9 mouse cellular contexts compared by ENCODE assay signal in the genomic region with DNA sequence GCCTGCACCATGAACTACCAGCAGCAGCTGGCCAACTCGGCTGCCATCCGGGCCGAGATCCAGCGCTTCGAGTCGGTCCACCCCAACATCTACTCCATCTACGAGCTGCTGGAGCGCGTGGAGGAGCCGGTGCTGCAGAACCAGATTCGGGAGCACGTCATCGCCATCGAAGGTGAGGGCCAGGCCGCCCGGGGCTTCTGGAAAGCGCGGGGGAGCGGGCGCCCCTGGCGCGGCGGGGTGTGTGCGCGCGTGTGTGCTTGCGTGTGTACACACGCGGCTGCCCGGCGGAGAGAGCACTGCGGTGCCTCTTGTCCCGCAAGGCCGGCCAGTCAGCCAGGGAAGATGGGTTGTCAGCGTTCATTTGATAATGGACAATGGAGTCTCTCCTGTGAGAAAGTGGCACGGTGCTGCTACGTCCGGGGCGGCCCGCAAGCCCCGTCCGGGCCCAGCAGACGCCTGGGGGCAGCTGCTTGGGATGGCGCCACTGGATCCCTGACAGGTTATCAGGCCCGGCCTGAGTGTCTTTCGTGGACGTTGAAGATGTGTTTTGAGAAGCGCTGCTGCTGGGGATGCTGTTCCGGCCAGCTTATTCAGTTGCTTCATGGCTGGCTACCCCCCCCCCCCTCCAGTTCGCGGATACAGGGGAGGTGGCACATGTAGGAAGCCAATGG. TPM values are rescaled to one million over a fixed set of nuclear protein-coding genes. Genes with fewer than 3 reads are reported as not detected.
DNase-seq lines count a peak whose midpoint lies in the region; ATAC-seq and TF ChIP-seq lines count a peak whose summit lies in the region.
"Had no signal": no experiment of that assay in that cellular context is flagged by ENCODE, and none has a peak within 500 bp of the region (broad histone marks: within the 10 kb centered on the region; RNA-seq: fewer than 3 reads in every experiment).

No protein-coding gene starts in this region.

- H3K4me1 ChIP-seq in kidney, adult 2 months (ENCODE audit: control insufficient read depth, insufficient read depth, low read length): peaks cover 15% of the 10 kb centered on the region; the same call in 1 of the 2 replicates
- H3K4me1 ChIP-seq in forebrain, embryonic 15.5 days: peaks cover 29% of the 10 kb centered on the region
- H3K4me1 ChIP-seq in hindbrain, embryonic 11.5 days (replicated peaks; ENCODE audit: control insufficient read depth, insufficient read depth, low read length): peaks cover 3% of the 10 kb centered on the region
- H3K4me1 ChIP-seq in midbrain, embryonic 11.5 days (ENCODE audit: control insufficient read depth, insufficient read depth, low read length): peaks cover 12% of the 10 kb centered on the region
- peaks cover 18% of the 10 kb centered on the region for H3K4me1 ChIP-seq in testis, adult 2 months (ENCODE audit: control insufficient read depth, insufficient read depth, low read length)

- TF ChIP-seq POLR2A in kidney, adult 2 months (IDR thresholded peaks at IDR 0.05; ENCODE audit: low read depth, low read length): no peak
- TF ChIP-seq POLR2A in brain, embryonic 14.5 days (IDR thresholded peaks at IDR 0.05; ENCODE audit: borderline replicate concordance, extremely low read depth, insufficient read depth, insufficient read length, poor library complexity, severe bottlenecking): no peak
- no peak for TF ChIP-seq POLR2A in testis, adult 2 months (IDR thresholded peaks at IDR 0.05; ENCODE audit: control insufficient read depth, low read depth, low read length)

- ATAC-seq in forebrain, embryonic 15.5 days (replicated peaks): no peak
- ATAC-seq in hindbrain, embryonic 11.5 days (ENCODE audit: low FRiP score): 0 out of 2 replicates have a peak, but pooled peaks have one; percentile 6
- peak; percentile 11; the same call in 1 of the 2 replicates for ATAC-seq in midbrain, embryonic 11.5 days (ENCODE audit: low FRiP score)

- intact Hi-C loops in left cerebral cortex, postnatal 4 days (cut with DNase I): no loop called here

- peak; percentile 61 for DNase-seq in kidney, adult 2 months
- DNase-seq in kidney, adult 8-10 months: no peak
- peak; percentile 67 for DNase-seq in brain, embryonic 14.5 days (ENCODE audit: low read depth)
- peak; percentile 69 for DNase-seq in hindbrain, embryonic 11.5 days (ENCODE audit: low spot score)
- peak; percentile 71 for DNase-seq in left cerebral cortex, postnatal 4 days
- DNase-seq in midbrain, embryonic 11.5 days (ENCODE audit: low spot score, missing footprints): peak; percentile 96

- H3K9me3 ChIP-seq in forebrain, embryonic 15.5 days: peaks cover 9% of the 10 kb centered on the region; the same call in 1 of the 2 replicates
- H3K9me3 ChIP-seq in hindbrain, embryonic 11.5 days (ENCODE audit: control insufficient read depth, low read length): no peaks in the 10 kb centered on the region
- H3K9me3 ChIP-seq in midbrain, embryonic 11.5 days (ENCODE audit: control insufficient read depth, low read length): peaks cover 5% of the 10 kb centered on the region; the same call in 1 of the 2 replicates

- TF ChIP-seq CTCF in kidney, adult 2 months (conservative IDR thresholded peaks at IDR 0.05; ENCODE audit: insufficient read depth, insufficient read length, low read depth, low read length): no peak
- TF ChIP-seq CTCF in brain, embryonic 14.5 days (IDR thresholded peaks at IDR 0.05; ENCODE audit: borderline replicate concordance, extremely low read depth, insufficient read depth, insufficient read length): no peak
- no peak for TF ChIP-seq CTCF in testis, adult 2 months (IDR thresholded peaks at IDR 0.05; ENCODE audit: control insufficient read depth, insufficient read depth, insufficient replicate concordance, low read depth, low read length)

- no peaks in the 10 kb centered on the region for H3K36me3 ChIP-seq in kidney, adult 2 months (ENCODE audit: control insufficient read depth, insufficient read depth, low read length)
- H3K36me3 ChIP-seq in forebrain, embryonic 15.5 days: no peaks in the 10 kb centered on the region
- no peaks in the 10 kb centered on the region for H3K36me3 ChIP-seq in hindbrain, embryonic 11.5 days (ENCODE audit: control insufficient read depth, insufficient read depth, low read length)
- H3K36me3 ChIP-seq in midbrain, embryonic 11.5 days (ENCODE audit: control insufficient read depth, insufficient read depth, low read length): no peaks in the 10 kb centered on the region
- H3K36me3 ChIP-seq in testis, adult 2 months (ENCODE audit: control insufficient read depth, insufficient read depth, low read length): no peaks in the 10 kb centered on the region

- H3K9ac ChIP-seq in forebrain, embryonic 15.5 days (replicated peaks): peak overlapping the region; percentile 79
- peak overlapping the region; percentile 83 for H3K9ac ChIP-seq in hindbrain, embryonic 11.5 days (ENCODE audit: low read depth, low read length)
- H3K9ac ChIP-seq in midbrain, embryonic 11.5 days (ENCODE audit: low read length): peak overlapping the region; percentile 83

- peak overlapping the region; percentile 94 for H3K4me2 ChIP-seq in forebrain, embryonic 15.5 days (replicated peaks)
- H3K4me2 ChIP-seq in hindbrain, embryonic 11.5 days (replicated peaks; ENCODE audit: low read depth, low read length): peak overlapping the region; percentile 94
- peak overlapping the region; percentile 94 for H3K4me2 ChIP-seq in midbrain, embryonic 11.5 days

- WGBS in kidney, adult 2 months: 1% methylated on average over 51 of the region's 51 CpGs
- WGBS in forebrain, embryonic 15.5 days: under 1% methylated on average over 51 of the region's 51 CpGs
- WGBS in hindbrain, embryonic 11.5 days: under 1% methylated on average over 51 of the region's 51 CpGs
- under 1% methylated on average over 51 of the region's 51 CpGs for WGBS in midbrain, embryonic 11.5 days

- H3K27ac ChIP-seq in kidney, adult 2 months (ENCODE audit: insufficient read depth, low read depth, low read length): peak overlapping the region; percentile 76
- H3K27ac ChIP-seq in forebrain, embryonic 15.5 days (replicated peaks): peak overlapping the region; percentile 72
- H3K27ac ChIP-seq in hindbrain, embryonic 11.5 days (ENCODE audit: low read depth, low read length): peak overlapping the region; percentile 30; the same call in 1 of the 2 replicates
- H3K27ac ChIP-seq in midbrain, embryonic 11.5 days (ENCODE audit: low read depth, low read length): no peak overlapping the region
- H3K27ac ChIP-seq in testis, adult 2 months (ENCODE audit: control insufficient read depth, insufficient read depth, low read depth, low read length): no peak overlapping the region

- no peaks in the 10 kb centered on the region for H3K27me3 ChIP-seq in kidney, adult 2 months (replicated peaks; ENCODE audit: control insufficient read depth, insufficient read depth, low read length)
- H3K27me3 ChIP-seq in forebrain, embryonic 15.5 days: no peaks in the 10 kb centered on the region
- H3K27me3 ChIP-seq in hindbrain, embryonic 11.5 days (ENCODE audit: control insufficient read depth, insufficient read depth, low read length): no peaks in the 10 kb centered on the region
- no peaks in the 10 kb centered on the region for H3K27me3 ChIP-seq in midbrain, embryonic 11.5 days (ENCODE audit: control insufficient read depth, insufficient read depth, low read length)
- H3K27me3 ChIP-seq in testis, adult 2 months (ENCODE audit: control insufficient read depth, insufficient read depth, low read length): no peaks in the 10 kb centered on the region

- H3K4me3 ChIP-seq in kidney, adult 2 months (ENCODE audit: insufficient read depth, low read depth, low read length): peak overlapping the region; percentile 65
- H3K4me3 ChIP-seq in forebrain, embryonic 15.5 days: peak overlapping the region; percentile 73
- H3K4me3 ChIP-seq in hindbrain, embryonic 11.5 days (ENCODE audit: low read depth, low read length): peak overlapping the region; percentile 81
- H3K4me3 ChIP-seq in midbrain, embryonic 11.5 days (ENCODE audit: low read depth, low read length): peak overlapping the region; percentile 82
- peak overlapping the region; percentile 90 for H3K4me3 ChIP-seq in testis, adult 2 months (ENCODE audit: control insufficient read depth, low read depth, low read length)

RNA-seq across cellular contexts. Expression of gene Agap1, which starts 0.9 kb away (rescaled TPM):
- polyA plus RNA-seq in kidney, adult 2 months (2012; rRNA removed): 29.3 and 31.6 TPM in 2 replicates
- 58.0 and 145 TPM in 2 replicates for polyA plus RNA-seq in brain, embryonic 14.5 days (2012; rRNA removed)
- polyA plus RNA-seq in forebrain, embryonic 15.5 days (2015; fragmentation: Nextera tagmentation; extraction: Ambion mirVana): 34.9 and 40.4 TPM in 2 replicates
- polyA plus RNA-seq in hindbrain, embryonic 11.5 days (2014; fragmentation: Nextera tagmentation; extraction: Ambion mirVana): 34.7 and 41.4 TPM in 2 replicates
- 100 to 1,000 TPM; 415 to 416 TPM for total RNA-seq in left cerebral cortex, postnatal 4 days (2021)
- polyA plus RNA-seq in midbrain, embryonic 11.5 days (2014; fragmentation: Nextera tagmentation; extraction: Ambion mirVana): 28.6 and 33.6 TPM in 2 replicates
- polyA plus RNA-seq in testis, adult 2 months (2012; rRNA removed): 16.5 and 21.9 TPM in 2 replicates
- total RNA-seq: MEL had no signal

Comparison
In these comparisons a context has a peak if more than half of its experiments do, and no peak if none do; other contexts are left out.
1. DNase-seq: peak in kidney, adult 2 months (single experiment), brain, embryonic 14.5 days (single experiment), hindbrain, embryonic 11.5 days (single experiment), left cerebral cortex, postnatal 4 days (single experiment) and midbrain, embryonic 11.5 days (single experiment); none in kidney, adult 8-10 months (0 of 2).
2. H3K27ac ChIP-seq: peak in kidney, adult 2 months (single experiment), forebrain, embryonic 15.5 days (single experiment) and hindbrain, embryonic 11.5 days (single experiment); none in midbrain, embryonic 11.5 days (single experiment) and testis, adult 2 months (single experiment).
3. Peak in every context shown above with its lines, with median percentiles within 50 percentile points of each other: H3K4me3 ChIP-seq, H3K4me2 ChIP-seq and H3K9ac ChIP-seq.